Mouse (Mus musculus) testis, postnatal 10 days (tissue): ENCODE data around the gene Cryba2.

ENCODE experiments used
- DNase-seq: peaks from one replicate; pipeline ENCODE4 v3.0.0; 2021; ENCODE audit warnings: low spot score

The Cryba2 gene

DNA sequence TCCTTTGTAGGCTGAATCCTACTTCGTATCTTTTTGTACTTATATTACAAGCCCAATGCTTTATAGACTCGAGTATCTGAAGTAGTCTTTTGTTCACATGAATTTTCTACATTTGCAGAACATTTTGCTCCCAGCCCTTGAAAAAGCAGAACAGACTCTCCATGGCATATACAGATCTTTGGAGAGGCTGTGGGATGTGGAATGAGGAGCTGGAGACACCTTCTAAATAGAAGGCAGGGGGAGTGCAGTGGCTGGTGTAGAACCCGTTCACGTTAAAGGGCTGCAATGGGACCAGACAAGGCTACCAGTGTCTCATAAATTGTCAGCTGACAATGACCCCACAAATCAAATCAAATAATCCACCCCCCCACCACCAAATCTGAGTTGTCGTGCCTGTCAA lies 44.0 kb downstream of the Cryba2 start:
- DNase-seq, result no peak

DNA sequence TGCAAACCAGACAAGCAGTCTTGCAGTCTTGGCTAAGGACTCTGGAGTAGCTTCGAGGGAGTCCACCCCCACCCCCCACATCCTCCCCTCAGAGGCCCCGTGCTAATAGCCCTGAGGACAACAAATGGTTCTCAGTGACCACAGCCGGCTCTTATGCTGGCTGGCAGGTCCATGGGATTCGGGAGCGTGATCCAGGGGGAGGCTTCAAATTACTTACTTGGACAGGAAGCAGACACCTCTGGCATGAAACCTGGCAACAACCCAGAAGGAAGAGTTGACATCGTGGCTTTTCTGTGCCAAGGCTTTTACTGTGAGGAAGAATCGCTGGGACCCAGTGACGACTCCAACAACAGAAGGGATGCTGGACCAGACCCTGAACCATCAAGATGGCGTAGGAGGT lies 46.6 kb downstream of the Cryba2 start:
- no peak for DNase-seq

DNA sequence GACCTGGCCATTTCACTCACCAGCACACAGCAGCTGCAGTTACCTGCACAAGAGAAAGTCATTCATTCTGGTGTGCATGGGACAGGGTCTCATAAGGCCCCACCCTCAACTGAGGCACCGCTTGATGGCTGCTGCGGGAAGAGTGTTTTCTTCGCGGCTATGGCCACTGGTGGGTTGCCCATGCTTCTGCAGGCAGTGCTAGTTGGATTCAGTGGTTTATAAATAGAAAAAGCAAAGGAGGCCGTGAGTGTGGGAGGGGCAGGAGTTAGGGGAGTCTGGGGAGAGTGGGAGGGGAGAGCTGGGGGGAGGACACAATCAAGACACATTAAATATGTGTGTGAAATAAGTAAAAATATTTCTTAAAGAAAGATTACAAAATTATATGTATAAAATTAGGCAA lies 49.9 kb downstream of the Cryba2 start:
- no peak for DNase-seq
